Mouse (Mus musculus) hindbrain, postnatal 0 days (tissue): ENCODE measurements around the gene Mxi1. TPM values are rescaled to one million over a fixed set of nuclear protein-coding genes. Genes with fewer than 3 reads are reported as not detected.

Experiments
- ATAC-seq: fragments of 200-750 bp; cut with Nextera tagmentation; 2 replicates; pipeline ENCODE4 v1.8.0; 2017; ENCODE audit warnings: mild to moderate bottlenecking, moderate TSS enrichment, moderate library complexity
- DNase-seq: peaks from one replicate; pipeline ENCODE4 v3.0.0-alpha.2; 2015; ENCODE audit warnings: low spot score
- H3K27ac ChIP-seq: fragments of 300-500 bp; sonication (generic); 2 replicates; pipeline ENCODE4 v1.5.1; 2014; ENCODE audit warnings: mild to moderate bottlenecking
- H3K27me3 ChIP-seq: fragments of 300-500 bp; sonication (generic); 2 replicates; pipeline ENCODE4 v1.6.1; 2014; ENCODE audit warnings: low read length, mixed read lengths; ENCODE audit not compliant: insufficient read depth
- H3K36me3 ChIP-seq: fragments of 300-500 bp; sonication (generic); 2 replicates; pipeline ENCODE4 v1.6.1; 2014; ENCODE audit warnings: low read length, mixed read lengths; ENCODE audit not compliant: insufficient read depth
- H3K4me1 ChIP-seq: fragments of 300-500 bp; sonication (generic); 2 replicates; pipeline ENCODE4 v1.6.1; 2014; ENCODE audit warnings: antibody characterized with exemption, low read length, mixed read lengths; ENCODE audit not compliant: insufficient read depth
- H3K4me2 ChIP-seq: fragments of 300-500 bp; sonication (generic); 2 replicates; pipeline ENCODE4 v1.6.1; 2014; ENCODE audit warnings: low read depth, mild to moderate bottlenecking, low read length, moderate library complexity, mixed read lengths
- H3K4me3 ChIP-seq: fragments of 300-500 bp; sonication (generic); 2 replicates; pipeline ENCODE4 v1.5.1; 2014; ENCODE audit warnings: low read length
- H3K9ac ChIP-seq: fragments of 300-500 bp; sonication (generic); replicated peaks from 2 replicates; pipeline ENCODE4 v1.6.1; 2014; ENCODE audit warnings: mild to moderate bottlenecking, low read length, moderate library complexity, mixed read lengths
- H3K9me3 ChIP-seq: fragments of 300-500 bp; sonication (generic); 2 replicates; pipeline ENCODE4 v1.6.1; 2016; ENCODE audit warnings: low read length, mixed read lengths
- CTCF ChIP-seq: IDR thresholded peaks from 2 replicates; pipeline ENCODE4 v1.5.1; 2016; ENCODE audit warnings: antibody characterized with exemption, control low read depth, low read depth
- WGBS: fragments of 180-500 bp; shearing (Covaris S2); extraction: QIAGEN DNeasy Blood & Tissue Kit; methylation state at CpG from one replicate; pipeline ENCODE4 v1.1.7; 2014; 5-methylcytosine and 5-hydroxymethylcytosine counted together
- polyA plus RNA-seq: library from polyadenylated mRNA; unstranded; fragments of >200 nt; fragmentation: Nextera tagmentation; extraction: Ambion mirVana; gene quantifications from 2 replicates; pipeline ENCODE4 v1.2.1, GENCODE M21; 2015
- total RNA-seq: library from RNA; depleted of rRNA; stranded (reverse); fragments of >200 nt; gene quantifications from 2 replicates; pipeline ENCODE4 v1.2.3, GENCODE M21; 2014

Mxi1 gene
- total and polyA plus RNA-seq, 2 experiments from 2014 or later, result 44.5 to 47.7 TPM

DNA sequence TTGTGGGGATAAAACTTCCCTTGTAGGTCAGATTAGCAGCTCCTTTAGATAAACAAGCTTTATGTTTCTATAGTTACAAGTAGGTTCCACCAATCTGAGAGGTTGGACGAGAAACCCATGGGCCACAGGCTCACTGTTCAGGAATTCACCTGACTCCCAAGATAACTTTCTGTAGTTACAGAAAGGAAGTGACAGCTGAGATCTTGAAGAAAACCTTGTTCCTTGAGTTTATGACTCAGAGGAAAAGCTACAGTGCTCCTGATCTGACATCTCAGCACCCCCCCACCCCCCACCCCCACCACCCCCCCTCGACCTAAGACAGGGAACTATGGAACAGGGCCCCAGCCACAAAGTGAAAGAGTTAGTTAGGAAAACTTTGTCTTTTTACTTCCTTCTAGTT is 95.5 kb downstream of the Mxi1 start:
- no peak overlapping the region for H3K4me3 ChIP-seq

DNA sequence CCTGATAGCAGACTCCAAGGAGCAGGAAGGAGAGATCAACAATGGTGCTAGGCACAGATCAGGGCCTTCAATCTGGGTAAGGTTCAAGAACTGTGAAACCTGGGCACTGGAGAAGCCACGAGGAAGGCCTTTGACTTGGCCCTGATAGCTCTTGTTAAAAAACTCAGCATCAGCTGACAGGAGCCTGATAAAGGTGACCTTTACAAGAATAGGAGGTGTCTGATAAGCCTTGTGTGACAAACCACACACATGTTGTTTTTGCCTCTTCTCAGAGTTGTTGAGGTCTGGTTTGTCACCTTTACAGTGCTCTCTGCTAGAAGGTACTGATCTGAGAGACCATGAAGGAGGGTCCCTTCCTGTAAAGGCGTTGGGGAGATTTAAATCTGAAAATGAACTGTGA is 97.0 kb downstream of the Mxi1 start:
- no peak for DNase-seq
- H3K9me3 ChIP-seq, result no peaks in the 10 kb centered on the region
- no peak for TF ChIP-seq CTCF
- H3K4me2 ChIP-seq, result no peak overlapping the region
- WGBS, result 85% methylated on average over 2 of the region's 2 CpGs
- H3K36me3 ChIP-seq, result no peaks in the 10 kb centered on the region
- ATAC-seq, result no peak
- H3K27me3 ChIP-seq, result no peaks in the 10 kb centered on the region
- no peak overlapping the region for H3K4me3 ChIP-seq
- peaks cover 12% of the 10 kb centered on the region; the same call in 1 of the 2 replicates for H3K4me1 ChIP-seq
- H3K27ac ChIP-seq, result no peak overlapping the region
- H3K9ac ChIP-seq, result no peak overlapping the region

More for the DNA sequence above, 95.5 kb downstream of the Mxi1 start:
- ATAC-seq, result no peak
- Histone ChIP-seq H3K4me2 (no peak overlapping the region), H3K9me3 (no peaks in the 10 kb centered on the region), H3K9ac (no peak overlapping the region), H3K36me3 (no peaks in the 10 kb centered on the region), H3K27ac (no peak overlapping the region), H3K4me1 (0 out of 2 replicates have a peak, but pooled peaks cover 4% of the 10 kb centered on the region), H3K27me3 (no peaks in the 10 kb centered on the region)
- TF ChIP-seq CTCF, result no peak
- 66% methylated on average over 2 of the region's 2 CpGs for WGBS
- DNase-seq, result no peak

GRCm38 (mm10) chr19:53408398-53408797 is 98.1 kb downstream of the Mxi1 start:
- H3K4me2 ChIP-seq, result no peak overlapping the region
- no peaks in the 10 kb centered on the region for H3K36me3 ChIP-seq
- H3K27ac ChIP-seq, result no peak overlapping the region
- H3K9me3 ChIP-seq, result no peaks in the 10 kb centered on the region
- no peaks in the 10 kb centered on the region for H3K27me3 ChIP-seq
- no peak for ATAC-seq
- H3K4me3 ChIP-seq, result no peak overlapping the region
- no peak overlapping the region for H3K9ac ChIP-seq
- no peak for TF ChIP-seq CTCF
- no peak for DNase-seq
- peaks cover 12% of the 10 kb centered on the region; the same call in 1 of the 2 replicates for H3K4me1 ChIP-seq
- WGBS, result 90% methylated on average over 8 of the region's 8 CpGs

- WGBS, result 59% methylated on average over 17 of the region's 17 CpGs
Measured at GRCm38 (mm10) chr19:53409663-53410307, 99.5 kb downstream of the Mxi1 start.

GRCm38 (mm10) chr19:53412149-53412848 is 102.0 kb downstream of the Mxi1 start:
- H3K27me3 ChIP-seq, result no peaks in the 10 kb centered on the region
- H3K4me1 ChIP-seq, result peaks cover 12% of the 10 kb centered on the region; the same call in 1 of the 2 replicates
- 15% methylated on average over 6 of the region's 6 CpGs for WGBS
- H3K27ac ChIP-seq, result 0 out of 2 replicates have a peak overlapping the region, but pooled peaks have one; percentile 20
- H3K4me3 ChIP-seq, result no peak overlapping the region
- DNase-seq (no peak), ATAC-seq (no peak)
- H3K9ac ChIP-seq, result no peak overlapping the region
- H3K9me3 ChIP-seq, result no peaks in the 10 kb centered on the region
- no peaks in the 10 kb centered on the region for H3K36me3 ChIP-seq
- no peak for TF ChIP-seq CTCF
- no peak overlapping the region for H3K4me2 ChIP-seq

More at GRCm38 (mm10) chr19:53409663-53410307, 99.5 kb downstream of the Mxi1 start:
- no peak for DNase-seq
- no peak overlapping the region for H3K4me2 ChIP-seq
- no peak overlapping the region for H3K9ac ChIP-seq
- no peak for TF ChIP-seq CTCF
- ATAC-seq, result no peak
- no peaks in the 10 kb centered on the region for H3K27me3 ChIP-seq
- H3K4me1 ChIP-seq, result peaks cover 12% of the 10 kb centered on the region; the same call in 1 of the 2 replicates
- H3K4me3 ChIP-seq, result no peak overlapping the region
- no peaks in the 10 kb centered on the region for H3K36me3 ChIP-seq
- no peaks in the 10 kb centered on the region for H3K9me3 ChIP-seq
- H3K27ac ChIP-seq, result no peak overlapping the region

DNA sequence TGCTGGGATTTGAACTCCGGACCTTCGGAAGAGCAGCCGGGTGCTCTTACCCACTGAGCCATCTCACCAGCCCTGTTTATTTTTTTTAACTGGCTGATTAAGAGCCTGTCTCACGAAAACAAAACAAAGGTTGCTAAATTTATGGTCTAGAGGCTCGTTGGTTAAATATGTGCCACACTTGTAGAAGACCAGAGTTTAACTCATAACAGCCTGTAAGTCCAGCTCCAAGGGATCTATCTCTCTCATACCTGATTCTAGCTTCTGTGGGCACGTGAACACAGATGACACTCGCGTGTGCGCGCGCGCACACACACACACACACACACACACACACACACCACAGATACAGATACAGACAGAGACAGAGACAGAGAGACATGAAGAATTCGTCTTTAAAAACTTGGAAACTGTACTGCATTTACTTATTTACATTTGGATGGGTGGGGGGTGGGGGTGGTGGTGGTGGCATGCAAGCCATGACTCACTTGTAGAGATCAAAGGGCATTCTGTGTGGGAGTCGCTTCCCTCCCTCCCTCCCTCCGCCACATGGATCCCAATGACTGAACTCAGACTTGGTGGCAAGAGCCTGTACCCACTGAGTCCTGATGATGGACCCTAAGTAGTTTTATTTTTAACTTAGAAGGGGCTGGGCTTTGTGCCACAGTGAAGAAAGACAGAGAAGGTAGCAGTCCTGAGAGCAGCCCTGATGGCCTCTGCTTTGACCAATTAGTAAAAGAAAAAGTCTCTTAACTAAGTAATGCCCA is 103.5 kb downstream of the Mxi1 start:
- peaks cover 12% of the 10 kb centered on the region; the same call in 1 of the 2 replicates for H3K4me1 ChIP-seq
- H3K9me3 ChIP-seq, result no peaks in the 10 kb centered on the region
- no peaks in the 10 kb centered on the region for H3K36me3 ChIP-seq
- TF ChIP-seq CTCF, result no peak
- H3K4me2 ChIP-seq, result no peak overlapping the region
- H3K9ac ChIP-seq, result no peak overlapping the region
- 88% methylated on average over 15 of the region's 15 CpGs for WGBS
- no peak for ATAC-seq
- DNase-seq, result no peak
- H3K27me3 ChIP-seq, result no peaks in the 10 kb centered on the region
- no peak overlapping the region for H3K4me3 ChIP-seq
- H3K27ac ChIP-seq, result no peak overlapping the region
